Mouse (Mus musculus) lung, postnatal 0 days (tissue): Measurements from ENCODE around the gene Arhgap24. TPM values are rescaled to one million over a fixed set of nuclear protein-coding genes. Genes with fewer than 3 reads are reported as not detected.

Experiments used
- ATAC-seq: fragments of 200-750 bp; cut with Nextera tagmentation; 2 replicates; pipeline ENCODE4 v1.8.0; 2017; ENCODE audit warnings: moderate library complexity
- DNase-seq: peaks from one replicate; pipeline ENCODE4 v3.0.0-alpha.2; 2016; ENCODE audit warnings: low spot score
- H3K27ac ChIP-seq: fragments of 300-500 bp; sonication (generic); 2 replicates; pipeline ENCODE4 v1.5.1; 2014; ENCODE audit warnings: antibody characterized with exemption, mild to moderate bottlenecking, low read length, mixed read lengths
- H3K27me3 ChIP-seq: fragments of 300-500 bp; sonication (generic); replicated peaks from 2 replicates; pipeline ENCODE4 v1.6.1; 2014; ENCODE audit warnings: low read length, mixed read lengths; ENCODE audit not compliant: insufficient read depth
- H3K36me3 ChIP-seq: fragments of 300-500 bp; sonication (generic); 2 replicates; pipeline ENCODE4 v1.6.1; 2014; ENCODE audit warnings: low read length, mixed read lengths; ENCODE audit not compliant: insufficient read depth
- H3K4me1 ChIP-seq: fragments of 300-500 bp; sonication (generic); 2 replicates; pipeline ENCODE4 v1.6.1; 2014; ENCODE audit warnings: antibody characterized with exemption, low read depth, low read length, mixed read lengths; ENCODE audit not compliant: insufficient read depth
- H3K4me2 ChIP-seq: fragments of 300-500 bp; sonication (generic); replicated peaks from 2 replicates; pipeline ENCODE4 v1.6.1; 2014; ENCODE audit warnings: low read depth, mild to moderate bottlenecking, low read length, moderate library complexity, mixed read lengths
- H3K4me3 ChIP-seq: fragments of 300-500 bp; sonication (generic); 2 replicates; pipeline ENCODE4 v1.5.1; 2014; ENCODE audit warnings: low read depth, low read length
- H3K9ac ChIP-seq: fragments of 300-500 bp; sonication (generic); replicated peaks from 2 replicates; pipeline ENCODE4 v1.6.1; 2014; ENCODE audit warnings: low read depth, mild to moderate bottlenecking
- H3K9me3 ChIP-seq: fragments of 300-500 bp; sonication (generic); 2 replicates; pipeline ENCODE4 v1.6.1; 2016; ENCODE audit warnings: low read length, mixed read lengths
- CTCF ChIP-seq: IDR thresholded peaks from 2 replicates; pipeline ENCODE4 v1.5.1; 2016; ENCODE audit warnings: antibody characterized with exemption, mild to moderate bottlenecking
- EP300 ChIP-seq: IDR thresholded peaks from 2 replicates; pipeline ENCODE4 v1.6.1; 2016; ENCODE audit warnings: antibody characterized with exemption, mild to moderate bottlenecking, control low read depth
- WGBS: fragments of 180-500 bp; shearing (Covaris S2); extraction: QIAGEN DNeasy Blood & Tissue Kit; methylation state at CpG from one replicate; pipeline ENCODE4 v1.1.7; 2014; 5-methylcytosine and 5-hydroxymethylcytosine counted together
- polyA plus RNA-seq: library from polyadenylated mRNA; unstranded; fragments of >200 nt; fragmentation: Nextera tagmentation; extraction: Ambion mirVana; gene quantifications from 2 replicates; pipeline ENCODE4 v1.2.1, GENCODE M21; 2015

The Arhgap24 gene
- polyA plus RNA-seq, 1 experiment from 2014 or later: 28.2 TPM

- no peak for ATAC-seq
Observed at GRCm38 (mm10) chr5:102774500-102774899, 293.3 kb downstream of the Arhgap24 start.

GRCm38 (mm10) chr5:102777255-102777654, 296.1 kb downstream of the Arhgap24 start:
- Histone ChIP-seq H3K9me3 (no peaks in the 10 kb centered on the region), H3K27me3 (no peaks in the 10 kb centered on the region), H3K4me2 (no peak overlapping the region), H3K4me3 (no peak overlapping the region), H3K4me1 (no peaks in the 10 kb centered on the region), H3K36me3 (no peaks in the 10 kb centered on the region), H3K9ac (no peak overlapping the region), H3K27ac (no peak overlapping the region)
- TF ChIP-seq CTCF (no peak), EP300 (no peak)
- DNase-seq: no peak
- no peak for ATAC-seq
- WGBS: 91% methylated on average over 9 of the region's 9 CpGs

More at GRCm38 (mm10) chr5:102774500-102774899, 293.3 kb downstream of the Arhgap24 start:
- Histone ChIP-seq H3K4me2 (no peak overlapping the region), H3K27ac (no peak overlapping the region), H3K9ac (no peak overlapping the region), H3K4me3 (no peak overlapping the region), H3K27me3 (no peaks in the 10 kb centered on the region), H3K9me3 (no peaks in the 10 kb centered on the region), H3K4me1 (no peaks in the 10 kb centered on the region), H3K36me3 (no peaks in the 10 kb centered on the region)
- no peak for TF ChIP-seq EP300
- TF ChIP-seq CTCF: no peak
- DNase-seq: no peak
- WGBS: 41% methylated on average over 4 of the region's 4 CpGs

GRCm38 (mm10) chr5:102777852-102778251, 296.7 kb downstream of the Arhgap24 start:
- Histone ChIP-seq H3K27ac (no peak overlapping the region), H3K27me3 (no peaks in the 10 kb centered on the region), H3K9me3 (no peaks in the 10 kb centered on the region), H3K4me1 (no peaks in the 10 kb centered on the region), H3K4me3 (no peak overlapping the region), H3K36me3 (no peaks in the 10 kb centered on the region), H3K9ac (no peak overlapping the region), H3K4me2 (no peak overlapping the region)
- TF ChIP-seq EP300 (no peak), CTCF (no peak)
- DNase-seq: peak; percentile 35
- ATAC-seq: no peak
- 65% methylated on average over 9 of the region's 9 CpGs for WGBS

- Histone ChIP-seq H3K36me3 (no peaks in the 10 kb centered on the region), H3K27ac (no peak overlapping the region), H3K27me3 (no peaks in the 10 kb centered on the region), H3K4me1 (no peaks in the 10 kb centered on the region), H3K4me3 (no peak overlapping the region), H3K9me3 (no peaks in the 10 kb centered on the region), H3K4me2 (no peak overlapping the region), H3K9ac (no peak overlapping the region)
- 68% methylated on average over 5 of the region's 5 CpGs for WGBS
- ATAC-seq (no peak), DNase-seq (no peak)
- no peak for TF ChIP-seq EP300
- TF ChIP-seq CTCF: no peak
Observed at GRCm38 (mm10) chr5:102778253-102778652, 297.1 kb downstream of the Arhgap24 start.

DNA sequence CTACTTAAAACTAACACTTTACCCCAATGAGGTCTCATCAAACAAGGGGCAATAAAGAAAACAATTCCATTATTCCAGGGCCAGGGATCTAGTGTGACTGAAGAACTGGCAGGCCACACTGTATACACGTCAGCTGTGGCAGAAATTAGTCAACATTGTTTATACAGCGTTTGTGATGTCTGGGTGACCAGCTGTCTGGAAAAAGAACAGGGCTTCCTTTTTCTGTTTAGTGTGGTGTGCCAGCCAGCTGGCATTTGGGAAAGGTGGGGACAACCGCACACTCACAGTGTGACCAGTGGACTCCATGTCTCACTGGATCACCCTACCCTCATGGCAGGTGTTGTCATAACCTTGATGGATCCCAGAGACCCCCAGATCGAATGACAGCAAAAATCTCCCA, 302.4 kb downstream of the Arhgap24 start:
- Histone ChIP-seq H3K36me3 (no peaks in the 10 kb centered on the region), H3K4me2 (no peak overlapping the region), H3K27ac (no peak overlapping the region), H3K4me1 (no peaks in the 10 kb centered on the region), H3K27me3 (no peaks in the 10 kb centered on the region), H3K4me3 (no peak overlapping the region), H3K9ac (no peak overlapping the region), H3K9me3 (no peaks in the 10 kb centered on the region)
- ATAC-seq (peak; percentile 62), DNase-seq (peak; percentile 53)
- WGBS: 42% methylated on average over 4 of the region's 4 CpGs
- TF ChIP-seq EP300: peak; percentile 62
- no peak for TF ChIP-seq CTCF

GRCm38 (mm10) chr5:102786123-102786522, 304.9 kb downstream of the Arhgap24 start:
- Histone ChIP-seq H3K27me3 (no peaks in the 10 kb centered on the region), H3K4me2 (no peak overlapping the region), H3K4me3 (no peak overlapping the region), H3K27ac (no peak overlapping the region), H3K9ac (no peak overlapping the region), H3K4me1 (no peaks in the 10 kb centered on the region), H3K36me3 (no peaks in the 10 kb centered on the region), H3K9me3 (no peaks in the 10 kb centered on the region)
- DNase-seq: no peak
- 63% methylated on average over 2 of the region's 2 CpGs for WGBS
- TF ChIP-seq CTCF: no peak
- no peak for TF ChIP-seq EP300
- no peak for ATAC-seq

- no peak overlapping the region for H3K9ac ChIP-seq
- no peaks in the 10 kb centered on the region for H3K9me3 ChIP-seq
- no peak overlapping the region for H3K4me2 ChIP-seq
- no peaks in the 10 kb centered on the region for H3K27me3 ChIP-seq
- H3K4me3 ChIP-seq: no peak overlapping the region
- 46% methylated on average over 3 of the region's 3 CpGs for WGBS
- H3K4me1 ChIP-seq: no peaks in the 10 kb centered on the region
- TF ChIP-seq EP300 (no peak), CTCF (no peak)
- H3K36me3 ChIP-seq: no peaks in the 10 kb centered on the region
- peak; percentile 65 for ATAC-seq
- no peak overlapping the region for H3K27ac ChIP-seq
- peak; percentile 51 for DNase-seq
Observed at GRCm38 (mm10) chr5:102788437-102788836, 307.2 kb downstream of the Arhgap24 start.
